In the genomic region with DNA sequence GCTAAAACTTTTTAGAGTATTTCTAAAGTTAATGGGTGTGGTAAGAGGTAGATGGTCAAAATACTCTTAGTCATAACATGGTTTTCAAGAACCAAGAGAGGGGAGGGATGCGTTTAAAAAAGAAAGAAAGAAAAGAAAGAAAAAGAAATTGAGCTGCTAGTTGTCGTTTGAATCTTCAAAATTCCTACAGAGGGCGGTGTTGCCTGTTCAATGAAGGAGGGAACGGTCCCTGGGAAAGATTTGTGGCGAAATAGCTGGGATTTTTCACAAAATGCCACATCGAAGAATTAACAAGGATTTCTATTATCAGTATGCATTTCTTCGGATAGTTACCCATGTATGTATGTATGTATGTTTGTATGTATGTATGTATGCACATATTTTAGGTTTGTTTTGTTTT, we compare ENCODE assay signal across 11 mouse cellular contexts. TPM values are rescaled to one million over a fixed set of nuclear protein-coding genes. Genes with fewer than 3 reads are reported as not detected.
DNase-seq lines count a peak whose midpoint lies in the region; ATAC-seq and TF ChIP-seq lines count a peak whose summit lies in the region.
"Had no signal": no experiment of that assay in that cellular context is flagged by ENCODE, and none has a peak within 500 bp of the region (broad histone marks: within the 10 kb centered on the region; RNA-seq: fewer than 3 reads in every experiment).

No protein-coding gene starts in this region.

- H3K36me3 ChIP-seq in liver, postnatal 0 days (replicated peaks; ENCODE audit: insufficient read depth, low read length) = no peaks in the 10 kb centered on the region

- WGBS in liver, postnatal 0 days (ENCODE audit: insufficient replicate concordance) = under 1% methylated on average over 7 of the region's 7 CpGs

- no peak for DNase-seq in liver, postnatal 0 days
- no peak for DNase-seq in liver
- peak; percentile 58 for DNase-seq in embryo, embryonic 9.5 days (ENCODE audit: extremely low spot score)
- DNase-seq in kidney, postnatal 10 days = peak; percentile 38
- peak; percentile 83 for DNase-seq in retina, embryonic 14.5 days (ENCODE audit: low spot score)
- DNase-seq in c-Kit-positive CD71-positive TER-119-positive erythroid progenitor cells, embryonic 14.5 days (ENCODE audit: low spot score) = no peak
- no peak for DNase-seq in heart, postnatal 10 days
- DNase-seq in gastrocnemius, adult 18-20 months (ENCODE audit: low spot score) = no peak
- DNase-seq: adrenal gland, adult 8-10 months; thymus, postnatal 25 days had no signal

- no peak for TF ChIP-seq EP300 in liver, postnatal 0 days (IDR thresholded peaks at IDR 0.05; ENCODE audit: low read depth)

- no peak overlapping the region for H3K9ac ChIP-seq in liver, postnatal 0 days (replicated peaks)

- H3K4me3 ChIP-seq in liver, postnatal 0 days (ENCODE audit: low read depth, low read length) = no peak overlapping the region

- H3K27ac ChIP-seq in liver, postnatal 0 days (ENCODE audit: low read depth) = no peak overlapping the region

- H3K4me1 ChIP-seq in liver, postnatal 0 days (ENCODE audit: insufficient read depth) = no peaks in the 10 kb centered on the region

- intact Hi-C loops in heart, postnatal 10 days (cut with DNase I) = loop anchor here (5.0 to 10.0 kb wide), 2 partner anchors 766 to 1099 kb away; no protein-coding TSS in a partner anchor

- peaks cover 36% of the 10 kb centered on the region for H3K27me3 ChIP-seq in liver, postnatal 0 days (ENCODE audit: insufficient read depth, low read length)

- no peak overlapping the region for H3K4me2 ChIP-seq in liver, postnatal 0 days (ENCODE audit: low read depth, low read length)

- peak; percentile 41 for TF ChIP-seq CTCF in liver, postnatal 0 days (IDR thresholded peaks at IDR 0.05; ENCODE audit: low read depth)

- no peak for ATAC-seq in liver, postnatal 0 days

- H3K9me3 ChIP-seq in liver, postnatal 0 days (ENCODE audit: low read length) = no peaks in the 10 kb centered on the region

RNA-seq across cellular contexts. Expression of a gene that starts 2.5 kb away (rescaled TPM):
- polyA plus RNA-seq in liver, postnatal 0 days (2015; fragmentation: Nextera tagmentation; extraction: Ambion mirVana) = not detected in 2 replicates
- total RNA-seq in heart, postnatal 10 days (2021) = not detected
- total RNA-seq in gastrocnemius, adult 18-20 months (2021) = under 1 TPM in 1 of 2 experiments, not detected in 1; 0.11 TPM
- total RNA-seq: heart, adult 18-20 months had no signal

Comparison
In these comparisons a context has a peak if more than half of its experiments do, and no peak if none do; other contexts are left out.
1. DNase-seq: peak in embryo, embryonic 9.5 days (single experiment), kidney, postnatal 10 days (single experiment) and retina, embryonic 14.5 days (single experiment); none in liver, postnatal 0 days (single experiment), liver (single experiment), c-Kit-positive CD71-positive TER-119-positive erythroid progenitor cells, embryonic 14.5 days (single experiment), heart, postnatal 10 days (0 of 2) and gastrocnemius, adult 18-20 months (single experiment).